Mouse (Mus musculus) kidney, postnatal 10 days (tissue): Measurements from ENCODE around the gene Tas1r2.

ENCODE experiments used
- DNase-seq: peaks from one replicate; pipeline ENCODE4 v3.0.0; 2021; ENCODE audit warnings: mixed read lengths

The Tas1r2 gene

GRCm38 (mm10) chr4:139639801-139640200, 13.5 kb upstream of the Tas1r2 start:
- peak; percentile 60 for DNase-seq

- no peak for DNase-seq
These were observed 13.0 kb upstream of the Tas1r2 start for GRCm38 (mm10) chr4:139640333-139640732.

GRCm38 (mm10) chr4:139640775-139641174, 12.6 kb upstream of the Tas1r2 start:
- no peak for DNase-seq

- no peak for DNase-seq
These were observed 11.4 kb upstream of the Tas1r2 start for GRCm38 (mm10) chr4:139641829-139642425.

GRCm38 (mm10) chr4:139643972-139644371, 9.4 kb upstream of the Tas1r2 start:
- DNase-seq = peak; percentile 86

- DNase-seq = no peak
These were observed 6.4 kb upstream of the Tas1r2 start for GRCm38 (mm10) chr4:139646916-139647315.

- DNase-seq = no peak
These were observed 3.1 kb upstream of the Tas1r2 start for GRCm38 (mm10) chr4:139650086-139650743.

- DNase-seq = peak; percentile 15
These were observed 2.4 kb upstream of the Tas1r2 start for GRCm38 (mm10) chr4:139650907-139651306.

GRCm38 (mm10) chr4:139661897-139662296, 8.6 kb downstream of the Tas1r2 start:
- no peak for DNase-seq

- no peak for DNase-seq
These were observed 14.3 kb downstream of the Tas1r2 start for GRCm38 (mm10) chr4:139667632-139668031.

GRCm38 (mm10) chr4:139669847-139670246, 16.5 kb downstream of the Tas1r2 start:
- peak; percentile 73 for DNase-seq

GRCm38 (mm10) chr4:139675696-139676095, 22.4 kb downstream of the Tas1r2 start:
- DNase-seq = no peak

- DNase-seq = peak; percentile 16
These were observed 30.6 kb downstream of the Tas1r2 start for GRCm38 (mm10) chr4:139683728-139684638.

GRCm38 (mm10) chr4:139684639-139685017, 31.3 kb downstream of the Tas1r2 start:
- peak; percentile 73 for DNase-seq

- DNase-seq = no peak
These were observed 34.7 kb downstream of the Tas1r2 start for GRCm38 (mm10) chr4:139688058-139688457.

- no peak for DNase-seq
These were observed 36.4 kb downstream of the Tas1r2 start for GRCm38 (mm10) chr4:139689627-139690269.

- DNase-seq = no peak
These were observed 40.0 kb downstream of the Tas1r2 start for GRCm38 (mm10) chr4:139693315-139693714.

- DNase-seq = no peak
These were observed 44.4 kb downstream of the Tas1r2 start for GRCm38 (mm10) chr4:139697755-139698154.

- DNase-seq = no peak
These were observed 45.3 kb downstream of the Tas1r2 start for GRCm38 (mm10) chr4:139698602-139699001.

- no peak for DNase-seq
These were observed 49.6 kb downstream of the Tas1r2 start for GRCm38 (mm10) chr4:139702914-139703313.

- DNase-seq = no peak
These were observed 50.1 kb downstream of the Tas1r2 start for GRCm38 (mm10) chr4:139703468-139703867.

- DNase-seq = no peak
These were observed 52.6 kb downstream of the Tas1r2 start for GRCm38 (mm10) chr4:139705986-139706385.
